Mouse (Mus musculus) fat pad, adult 2 months (tissue): ENCODE results near the gene Ablim1.
"Not testable (repeated sequence)": the region's sequence is repeated elsewhere in the genome, so short reads cannot be mapped to it uniquely, and the experiment has no call there.

ENCODE experiments used
- DNase-seq: peaks from one replicate; pipeline ENCODE4 v3.0.0-alpha.2; 2011; ENCODE audit warnings: low read depth, low spot score; ENCODE audit errors: extremely low read depth

Gene Ablim1

DNA sequence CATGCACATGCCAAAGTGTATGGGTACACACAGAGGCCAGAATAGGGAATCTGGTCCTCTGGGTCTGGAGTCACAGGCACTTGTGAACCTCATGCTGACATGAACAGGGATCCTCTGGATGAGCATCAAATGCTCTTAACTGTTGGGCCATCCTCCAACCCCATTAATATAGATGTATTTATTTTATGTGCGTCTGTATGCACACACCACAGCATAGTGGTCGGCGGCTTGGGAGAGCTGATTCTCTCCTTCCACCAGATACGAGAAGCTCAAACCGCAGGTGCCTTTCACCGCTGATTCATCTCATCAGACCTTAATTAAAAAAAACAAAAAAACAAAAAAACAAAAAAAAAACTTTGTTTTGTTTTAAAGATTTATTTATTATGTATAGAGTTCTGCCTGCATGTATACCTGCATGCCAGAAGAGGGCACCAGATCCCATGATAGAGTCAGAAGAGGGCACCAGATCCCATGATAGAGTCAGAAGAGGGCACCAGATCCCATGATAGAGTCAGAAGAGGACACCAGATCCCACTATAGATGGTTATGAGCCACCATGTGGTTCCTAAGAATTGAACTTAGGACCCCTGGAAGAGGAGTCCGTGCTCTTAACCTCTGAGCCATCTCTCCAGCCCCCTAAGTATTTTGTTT, 153.6 kb downstream of the Ablim1 start:
- no peak for DNase-seq

- DNase-seq = no peak
Measured at GRCm38 (mm10) chr19:57157731-57158343, 156.9 kb downstream of the Ablim1 start.

DNA sequence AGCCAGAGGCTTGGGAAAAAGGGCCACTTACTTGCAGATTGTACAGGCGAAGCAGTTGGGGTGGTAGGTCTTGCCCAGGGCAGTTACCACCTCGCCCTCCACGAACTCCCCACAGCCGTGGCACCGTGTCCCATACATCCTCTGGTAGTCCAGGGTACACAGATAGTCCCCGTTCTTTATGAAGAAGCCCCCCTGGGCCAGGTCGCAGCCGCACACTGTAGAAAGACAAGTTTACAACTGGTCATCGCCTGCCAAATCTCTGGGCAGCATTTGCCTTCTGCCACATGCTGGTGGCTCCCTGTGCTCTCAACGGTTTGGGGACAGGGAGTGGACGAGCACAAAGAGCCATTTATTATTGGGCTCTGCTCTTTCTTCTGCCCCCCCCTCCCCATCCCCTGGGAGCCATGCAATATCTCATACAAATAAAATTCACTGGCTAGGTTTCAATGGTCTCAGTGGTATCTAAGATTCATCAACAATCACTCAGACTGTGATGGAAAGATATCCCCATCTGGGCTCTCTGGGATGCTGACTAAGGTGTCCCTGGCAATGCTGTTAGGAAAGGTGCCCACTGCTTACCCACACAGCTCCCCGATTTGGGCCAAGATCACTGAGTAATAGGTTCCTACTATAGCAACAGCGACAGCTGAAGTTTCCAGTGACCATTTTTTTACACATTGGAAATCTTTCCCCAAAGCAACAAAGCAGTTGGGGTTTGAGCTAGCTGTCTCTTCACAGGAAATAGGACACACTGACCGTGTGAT, 159.4 kb downstream of the Ablim1 start:
- DNase-seq = no peak

DNA sequence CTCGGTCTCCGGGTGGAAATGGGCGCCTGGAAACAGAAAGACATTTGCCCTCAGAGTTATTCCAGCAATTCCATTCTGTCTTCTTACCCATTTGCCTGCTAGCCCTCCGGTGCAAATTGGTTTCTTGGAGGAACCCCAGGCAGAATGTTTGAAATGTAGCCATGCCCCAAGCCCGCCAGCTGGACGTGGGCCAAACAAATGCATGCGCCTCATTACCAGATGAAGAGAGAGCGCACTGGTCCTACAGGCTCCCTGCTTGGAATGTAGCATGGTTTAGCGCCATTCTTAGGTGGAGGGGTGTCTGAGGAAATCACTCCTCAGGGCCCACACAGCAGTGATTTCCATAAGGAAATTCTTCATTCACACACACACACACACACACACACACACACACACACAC, 162.4 kb downstream of the Ablim1 start:
- no peak for DNase-seq

GRCm38 (mm10) chr19:57151504-57151903, 163.2 kb downstream of the Ablim1 start:
- DNase-seq = no peak

- DNase-seq = no peak
Measured at GRCm38 (mm10) chr19:57150275-57150674, 164.4 kb downstream of the Ablim1 start.

DNA sequence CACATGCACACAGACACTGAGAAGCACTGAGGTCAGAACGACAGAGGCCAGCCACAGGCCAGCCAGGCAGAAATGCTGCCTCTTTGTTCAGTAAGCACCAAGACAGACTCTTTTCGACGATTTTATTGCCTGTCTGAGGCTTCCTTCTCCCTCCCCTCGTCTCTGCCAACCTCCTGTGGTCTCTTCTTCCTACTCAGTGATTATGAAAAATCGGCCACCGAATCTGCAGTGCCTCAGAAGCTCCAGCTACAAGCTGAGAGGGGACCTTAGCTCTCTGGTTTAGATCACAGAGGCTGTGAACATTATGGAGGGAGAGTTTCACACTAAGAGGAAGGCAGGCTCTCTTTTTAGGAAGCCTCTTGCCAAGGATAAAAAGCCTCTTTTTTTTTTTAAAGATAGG, 167.0 kb downstream of the Ablim1 start:
- DNase-seq = no peak

GRCm38 (mm10) chr19:57146936-57147335, 167.8 kb downstream of the Ablim1 start:
- no peak for DNase-seq

GRCm38 (mm10) chr19:57143646-57144045, 171.1 kb downstream of the Ablim1 start:
- peak; percentile 36 for DNase-seq

GRCm38 (mm10) chr19:57141756-57142461, 172.8 kb downstream of the Ablim1 start:
- DNase-seq = peak; percentile 66

- no peak for DNase-seq
Measured at GRCm38 (mm10) chr19:57140874-57141273, 173.8 kb downstream of the Ablim1 start.

DNA sequence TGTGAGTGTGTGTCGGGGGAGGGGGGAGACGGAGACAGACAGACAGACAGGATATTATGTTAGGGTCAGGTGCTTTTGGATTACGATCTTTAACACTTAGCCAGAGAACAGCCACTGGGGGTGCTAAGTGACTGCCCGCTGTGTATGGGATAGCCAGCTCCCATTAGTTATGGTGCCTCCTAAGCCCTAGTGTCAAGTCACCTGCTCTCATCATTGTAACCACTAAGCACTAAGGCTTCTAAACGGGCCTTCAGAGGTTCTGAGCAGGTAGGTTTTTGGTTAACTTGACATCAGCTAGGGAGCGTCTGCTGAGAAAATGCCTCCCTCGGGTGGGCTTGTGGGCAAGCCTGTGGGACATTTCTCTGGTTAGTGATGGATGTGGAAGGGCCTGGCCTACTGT, 174.6 kb downstream of the Ablim1 start:
- DNase-seq = no peak

DNA sequence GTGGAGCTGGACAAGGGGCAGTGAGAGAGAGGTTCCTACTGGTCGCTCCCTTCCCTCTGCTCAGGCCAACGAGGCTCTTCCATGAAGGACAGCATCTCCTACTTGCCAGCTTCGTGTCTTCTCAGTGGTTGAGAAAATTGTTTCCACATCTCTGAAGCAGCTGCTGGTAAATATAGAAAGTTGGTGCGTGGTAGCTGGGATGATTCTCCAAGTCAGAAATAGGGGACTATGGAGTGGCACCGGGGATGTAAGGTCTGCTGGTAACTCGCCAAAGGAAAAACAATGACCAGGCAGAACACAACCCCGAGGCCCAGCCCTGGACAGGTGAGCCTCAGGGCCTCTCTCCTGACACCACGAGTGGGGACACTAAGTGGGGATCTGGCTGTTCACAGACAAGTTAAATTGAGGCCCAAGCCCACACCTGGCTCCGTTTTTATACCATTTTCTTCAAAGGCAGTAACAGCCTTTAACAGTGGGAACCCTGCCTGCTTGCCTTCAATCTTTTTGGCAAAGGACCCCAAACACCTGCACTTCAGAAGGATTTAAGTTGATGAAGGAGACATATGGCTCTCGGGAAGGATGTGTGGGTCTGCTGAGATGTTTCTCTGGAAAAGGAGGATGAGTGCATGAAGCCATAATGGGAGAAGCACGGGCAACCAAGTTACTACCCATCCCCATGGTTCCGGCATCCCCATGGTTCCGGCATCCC, 175.7 kb downstream of the Ablim1 start:
- DNase-seq = no peak

DNA sequence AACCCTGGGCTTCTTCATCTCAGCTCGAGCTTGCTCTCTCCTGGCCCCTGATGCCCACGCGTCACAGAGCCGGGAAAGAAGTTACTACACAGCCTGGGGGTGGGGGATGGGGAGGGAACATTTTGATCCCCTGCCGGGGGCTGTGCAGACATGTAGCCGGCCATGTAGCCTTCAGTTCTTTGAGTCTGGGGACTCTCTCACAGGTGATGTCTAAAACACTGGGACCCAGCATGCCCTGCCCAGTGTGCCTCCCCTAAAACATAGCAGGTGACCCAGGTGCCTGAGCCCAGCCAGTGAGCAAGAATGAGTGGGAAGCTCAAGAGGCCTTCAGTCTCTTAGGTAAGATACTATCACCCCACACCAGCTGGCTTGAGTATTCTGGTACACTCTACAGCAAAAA, 176.2 kb downstream of the Ablim1 start:
- DNase-seq = no peak

DNA sequence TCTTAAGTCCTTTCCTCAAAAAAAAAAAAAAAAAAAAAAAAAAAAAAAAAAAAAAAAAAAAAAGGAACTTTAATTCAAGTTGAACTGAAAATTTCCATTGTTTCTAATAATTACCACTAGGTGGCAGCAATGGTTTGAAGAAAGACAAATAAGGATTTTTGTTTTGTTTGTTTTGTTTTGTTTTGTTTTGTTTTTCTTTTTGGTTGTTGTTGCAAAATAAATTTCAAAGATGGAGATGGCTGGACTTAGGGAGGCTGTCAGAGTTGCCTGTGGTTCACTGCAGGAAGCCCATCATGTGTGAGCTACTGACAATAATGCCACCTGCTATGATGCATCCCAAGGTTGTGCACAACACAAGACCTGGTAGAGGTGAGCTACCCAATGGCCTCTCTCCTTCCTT, 176.7 kb downstream of the Ablim1 start:
- no peak for DNase-seq

GRCm38 (mm10) chr19:57136228-57136627, 178.5 kb downstream of the Ablim1 start:
- no peak for DNase-seq

DNA sequence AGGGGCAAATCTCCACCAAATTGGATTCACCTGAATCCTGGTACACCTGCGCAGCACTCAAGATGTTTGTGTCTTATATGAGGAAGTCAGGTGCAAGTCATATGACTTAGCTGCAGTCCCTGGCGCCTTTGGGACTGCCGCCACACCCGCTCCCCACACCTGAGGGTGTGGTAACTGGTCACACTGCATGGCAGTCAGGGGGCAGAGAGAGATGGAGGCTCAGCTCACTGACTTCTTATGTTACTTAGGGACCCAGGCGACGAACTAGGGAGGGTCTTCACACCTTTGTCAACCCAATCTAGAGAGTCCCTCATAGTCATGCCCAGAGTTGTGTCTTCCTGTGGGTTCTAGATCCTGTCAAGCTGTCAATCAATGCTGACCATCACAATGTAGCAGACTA, 179.1 kb downstream of the Ablim1 start:
- not testable (repeated sequence) for DNase-seq

- DNase-seq = no peak
Measured at GRCm38 (mm10) chr19:57134654-57135348, 179.9 kb downstream of the Ablim1 start.

DNA sequence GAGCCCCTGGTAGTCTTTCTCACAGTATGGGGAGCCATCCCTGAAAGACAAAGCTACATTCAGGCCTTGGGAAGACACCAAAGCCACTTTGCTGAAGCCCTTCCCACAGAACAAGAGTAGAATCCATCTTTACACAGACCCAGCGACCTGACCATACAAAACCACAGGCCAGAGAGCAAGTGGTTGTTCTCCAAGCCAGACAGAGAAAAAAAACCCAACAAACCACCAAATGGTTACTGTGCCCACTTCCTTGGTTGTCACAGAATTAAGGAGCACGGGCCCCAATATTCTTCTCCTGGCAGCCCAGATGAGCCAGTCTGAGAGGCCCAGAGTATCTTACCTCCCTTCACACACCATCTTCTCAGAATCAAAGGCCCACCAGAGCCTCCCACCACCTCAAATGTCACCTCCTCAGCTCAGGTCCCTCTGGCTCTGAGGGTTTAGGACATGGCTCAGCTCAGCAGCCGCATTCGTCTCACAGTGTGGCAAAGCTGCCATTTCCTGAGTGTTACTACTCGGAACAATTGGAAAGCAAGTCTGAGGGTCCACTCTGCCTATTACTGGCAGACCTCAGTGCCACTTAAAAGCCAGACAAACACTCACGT, 181.7 kb downstream of the Ablim1 start:
- no peak for DNase-seq

GRCm38 (mm10) chr19:57132281-57132680, 182.4 kb downstream of the Ablim1 start:
- no peak for DNase-seq
